Mouse (Mus musculus): ENCODE measurements at regions not wholly inside any gene's neighbourhood (a gene's known extent, or its start where the extent isn't known, plus 50 kb on each side); places are given as distances from the start of the nearest gene placed in this dataset.

DNA sequence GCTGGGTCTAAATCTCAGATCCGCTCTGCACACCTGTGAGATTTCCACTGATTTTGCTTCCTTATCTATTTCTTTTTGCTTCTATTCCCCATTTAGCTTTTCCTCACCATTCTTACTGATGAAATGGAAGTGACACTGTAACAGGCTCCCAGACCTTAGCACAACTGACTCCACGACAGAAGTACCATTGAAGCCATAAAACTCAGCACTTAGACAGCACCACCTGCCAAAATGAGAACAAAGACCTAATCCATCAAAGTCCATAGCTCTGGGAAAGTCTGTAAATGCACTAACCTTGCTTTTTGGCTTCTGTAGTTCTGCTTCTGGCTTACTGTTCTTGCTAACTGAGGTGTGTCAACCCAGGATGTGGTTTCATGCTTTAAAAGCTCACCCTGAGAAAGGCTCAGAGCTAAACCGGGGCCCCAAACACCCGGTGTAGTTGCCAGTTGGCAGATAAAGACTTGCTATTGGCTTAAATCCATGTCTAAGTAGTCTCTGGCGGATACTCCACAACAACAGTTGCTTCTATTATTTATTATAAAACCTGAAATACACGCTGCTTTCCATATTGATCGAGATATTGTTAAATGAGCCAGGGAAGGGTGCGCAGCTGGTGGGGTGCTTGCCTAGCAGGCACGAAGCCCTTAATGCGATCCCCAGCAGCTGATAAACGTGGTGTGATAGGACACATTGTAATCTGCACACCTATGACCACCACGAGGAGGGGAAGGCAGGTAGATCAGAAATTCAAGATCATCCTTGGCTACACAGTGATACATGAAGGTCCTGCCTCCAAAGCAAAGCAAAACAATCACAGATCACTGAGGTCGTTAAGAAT is 414.9 kb upstream of the Hs6st1 start:
- Histone ChIP-seq H3K4me1 (replicated peaks; ENCODE audit: low read depth, low read length) (no peaks in the 10 kb centered on the region), H3K9me3 (ENCODE audit: low read length) (no peaks in the 10 kb centered on the region), H3K27me3 (ENCODE audit: insufficient read depth, low read length) (no peaks in the 10 kb centered on the region), H3K36me3 (ENCODE audit: insufficient read depth, low read length) (no peaks in the 10 kb centered on the region), H3K4me3 (replicated peaks; ENCODE audit: low read length) (no peak overlapping the region)
- TF ChIP-seq CTCF (conservative IDR thresholded peaks at IDR 0.05; ENCODE audit: low read length) (no peak), POU5F1 (IDR thresholded peaks at IDR 0.05; ENCODE audit: borderline replicate concordance, low read length) (no peak)

DNA sequence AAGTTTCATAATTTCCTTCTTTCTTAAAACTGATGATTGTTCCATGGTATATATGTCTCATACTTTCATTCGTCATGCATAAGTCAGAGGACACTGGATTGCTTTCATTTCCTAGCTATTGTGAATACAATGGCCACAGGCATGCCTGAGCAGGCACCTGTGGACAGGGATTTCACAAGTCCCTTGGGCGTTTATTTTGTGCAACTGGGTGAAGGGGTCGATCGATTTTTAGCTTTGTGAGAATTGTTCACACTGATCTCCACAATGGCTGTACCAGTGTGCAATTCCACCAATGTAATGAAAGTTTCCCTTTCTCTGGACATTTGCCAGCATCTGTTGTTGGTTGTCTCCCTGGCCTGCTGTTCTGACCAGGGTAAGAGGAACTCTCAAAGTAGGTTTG is 405.2 kb upstream of the Hs6st1 start:
- Histone ChIP-seq H3K4me3 (replicated peaks; ENCODE audit: low read length) (no peak overlapping the region), H3K36me3 (ENCODE audit: insufficient read depth, low read length) (no peaks in the 10 kb centered on the region), H3K9me3 (ENCODE audit: low read length) (no peaks in the 10 kb centered on the region), H3K27me3 (ENCODE audit: insufficient read depth, low read length) (no peaks in the 10 kb centered on the region), H3K4me1 (replicated peaks; ENCODE audit: low read depth, low read length) (no peaks in the 10 kb centered on the region)
- no peak for TF ChIP-seq NANOG (IDR thresholded peaks at IDR 0.05; ENCODE audit: borderline replicate concordance, low read length)
- no peak for TF ChIP-seq POU5F1 (IDR thresholded peaks at IDR 0.05; ENCODE audit: borderline replicate concordance, low read length)
- TF ChIP-seq CTCF (conservative IDR thresholded peaks at IDR 0.05; ENCODE audit: low read length) = no peak

GRCm38 (mm10) chr1:35673524-35673923 is 394.7 kb upstream of the Hs6st1 start:
- no peaks in the 10 kb centered on the region for H3K27me3 ChIP-seq (ENCODE audit: insufficient read depth, low read length)
- no peak overlapping the region for H3K4me3 ChIP-seq (replicated peaks; ENCODE audit: low read length)
- H3K36me3 ChIP-seq (ENCODE audit: insufficient read depth, low read length) = no peaks in the 10 kb centered on the region
- H3K4me1 ChIP-seq (replicated peaks; ENCODE audit: low read depth, low read length) = peaks cover 12% of the 10 kb centered on the region
- H3K9me3 ChIP-seq (ENCODE audit: low read length) = no peaks in the 10 kb centered on the region
- no peak for TF ChIP-seq NANOG (IDR thresholded peaks at IDR 0.05; ENCODE audit: borderline replicate concordance, low read length)
- TF ChIP-seq POU5F1 (IDR thresholded peaks at IDR 0.05; ENCODE audit: borderline replicate concordance, low read length) = no peak
- no peak for TF ChIP-seq CTCF (conservative IDR thresholded peaks at IDR 0.05; ENCODE audit: low read length)

DNA sequence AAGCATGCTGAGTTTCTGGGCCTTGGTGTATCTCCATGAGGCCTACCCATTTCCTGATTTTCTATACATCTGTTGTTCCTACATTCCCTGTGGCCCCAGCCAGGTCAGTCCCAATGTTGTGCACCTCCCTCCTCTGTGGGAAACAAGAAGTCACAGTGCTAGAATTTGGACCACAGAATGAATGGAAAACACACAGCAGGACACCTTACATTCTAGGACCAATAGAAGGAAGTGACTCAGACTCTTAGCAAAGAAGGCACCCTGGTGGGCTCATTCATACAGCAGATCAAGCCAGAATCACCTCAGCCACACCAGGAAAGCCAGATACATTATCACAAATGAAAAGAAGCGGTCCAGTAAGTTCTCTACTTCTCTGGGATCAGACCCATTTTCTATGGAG is 394.2 kb upstream of the Hs6st1 start:
- Histone ChIP-seq H3K4me1 (replicated peaks; ENCODE audit: low read depth, low read length) (peaks cover 12% of the 10 kb centered on the region), H3K4me3 (replicated peaks; ENCODE audit: low read length) (no peak overlapping the region), H3K27me3 (ENCODE audit: insufficient read depth, low read length) (no peaks in the 10 kb centered on the region), H3K36me3 (ENCODE audit: insufficient read depth, low read length) (no peaks in the 10 kb centered on the region), H3K9me3 (ENCODE audit: low read length) (no peaks in the 10 kb centered on the region)
- TF ChIP-seq NANOG (IDR thresholded peaks at IDR 0.05; ENCODE audit: borderline replicate concordance, low read length) = 0 out of 2 replicates have a peak, but pooled peaks have one; percentile 16
- TF ChIP-seq POU5F1 (IDR thresholded peaks at IDR 0.05; ENCODE audit: borderline replicate concordance, low read length) = no peak
- no peak for TF ChIP-seq CTCF (conservative IDR thresholded peaks at IDR 0.05; ENCODE audit: low read length)

DNA sequence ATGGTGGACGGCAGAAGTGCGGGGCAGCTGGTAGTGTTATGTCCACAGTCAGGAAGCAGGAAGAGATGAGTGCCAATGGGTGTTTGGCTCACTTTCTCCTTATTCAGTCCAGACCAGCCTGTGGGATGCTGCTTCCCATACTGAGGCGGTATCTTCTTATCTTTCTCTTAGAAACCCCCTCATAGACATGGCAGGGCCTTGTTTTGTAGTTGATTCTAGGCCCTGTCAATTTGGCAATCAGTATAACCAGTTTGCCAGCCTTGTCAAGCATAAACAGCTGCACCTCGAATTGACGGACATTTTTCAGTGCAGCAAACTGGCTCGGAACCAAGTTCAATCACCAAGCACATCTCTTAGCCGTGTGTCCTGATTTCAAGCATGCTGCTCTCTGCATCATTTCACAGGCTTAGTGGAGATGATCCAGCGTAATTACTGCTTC is 385.7 kb upstream of the Hs6st1 start:
- H3K4me1 ChIP-seq (replicated peaks; ENCODE audit: low read depth, low read length) = peaks cover 14% of the 10 kb centered on the region
- H3K9me3 ChIP-seq (ENCODE audit: low read length) = no peaks in the 10 kb centered on the region
- no peak overlapping the region for H3K4me3 ChIP-seq (replicated peaks; ENCODE audit: low read length)
- H3K36me3 ChIP-seq (ENCODE audit: insufficient read depth, low read length) = no peaks in the 10 kb centered on the region
- TF ChIP-seq CTCF (conservative IDR thresholded peaks at IDR 0.05; ENCODE audit: low read length) (no peak), POU5F1 (IDR thresholded peaks at IDR 0.05; ENCODE audit: borderline replicate concordance, low read length) (no peak), NANOG (IDR thresholded peaks at IDR 0.05; ENCODE audit: borderline replicate concordance, low read length) (no peak)
- H3K27me3 ChIP-seq (ENCODE audit: insufficient read depth, low read length) = 0 out of 2 replicates have a peak, but pooled peaks cover 3% of the 10 kb centered on the region

DNA sequence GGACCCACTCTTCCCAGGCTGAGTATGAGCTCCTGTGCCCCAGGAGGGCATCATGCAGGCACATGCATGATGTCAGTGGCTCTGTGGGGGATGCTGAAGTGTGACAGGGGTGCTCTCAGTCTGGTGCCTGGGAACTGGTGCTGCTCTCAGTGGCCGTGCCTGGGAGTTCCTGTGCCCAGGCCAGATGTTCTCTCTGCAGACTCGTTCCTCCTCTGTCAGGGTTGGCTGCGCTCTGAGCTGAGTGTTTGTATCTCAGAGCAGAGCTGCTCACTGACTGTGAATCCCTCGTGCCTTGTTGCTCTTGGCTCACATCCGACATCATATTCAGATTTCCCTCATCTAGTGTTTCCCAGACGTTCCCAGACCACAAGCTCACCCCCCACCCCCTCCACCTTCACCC is 382.5 kb upstream of the Hs6st1 start:
- Histone ChIP-seq H3K4me3 (replicated peaks; ENCODE audit: low read length) (no peak overlapping the region), H3K27me3 (ENCODE audit: insufficient read depth, low read length) (0 out of 2 replicates have a peak, but pooled peaks cover 3% of the 10 kb centered on the region), H3K36me3 (ENCODE audit: insufficient read depth, low read length) (no peaks in the 10 kb centered on the region), H3K9me3 (ENCODE audit: low read length) (no peaks in the 10 kb centered on the region), H3K4me1 (replicated peaks; ENCODE audit: low read depth, low read length) (peaks cover 19% of the 10 kb centered on the region)
- TF ChIP-seq POU5F1 (IDR thresholded peaks at IDR 0.05; ENCODE audit: borderline replicate concordance, low read length) (no peak), NANOG (IDR thresholded peaks at IDR 0.05; ENCODE audit: borderline replicate concordance, low read length) (no peak), CTCF (conservative IDR thresholded peaks at IDR 0.05; ENCODE audit: low read length) (no peak)

GRCm38 (mm10) chr1:35694349-35694748 is 373.9 kb upstream of the Hs6st1 start:
- TF ChIP-seq CTCF (conservative IDR thresholded peaks at IDR 0.05; ENCODE audit: low read length) (no peak), POU5F1 (IDR thresholded peaks at IDR 0.05; ENCODE audit: borderline replicate concordance, low read length) (no peak), NANOG (IDR thresholded peaks at IDR 0.05; ENCODE audit: borderline replicate concordance, low read length) (no peak)
- no peak overlapping the region for H3K4me3 ChIP-seq (replicated peaks; ENCODE audit: low read length)
- no peaks in the 10 kb centered on the region for H3K36me3 ChIP-seq (ENCODE audit: insufficient read depth, low read length)
- peaks cover 12% of the 10 kb centered on the region for H3K27me3 ChIP-seq (ENCODE audit: insufficient read depth, low read length)
- H3K9me3 ChIP-seq (ENCODE audit: low read length) = no peaks in the 10 kb centered on the region
- H3K4me1 ChIP-seq (replicated peaks; ENCODE audit: low read depth, low read length) = peaks cover 51% of the 10 kb centered on the region

GRCm38 (mm10) chr1:35694775-35695591 is 373.2 kb upstream of the Hs6st1 start:
- Histone ChIP-seq H3K36me3 (ENCODE audit: insufficient read depth, low read length) (no peaks in the 10 kb centered on the region), H3K4me1 (replicated peaks; ENCODE audit: low read depth, low read length) (peaks cover 51% of the 10 kb centered on the region), H3K4me3 (replicated peaks; ENCODE audit: low read length) (no peak overlapping the region), H3K27me3 (ENCODE audit: insufficient read depth, low read length) (peaks cover 12% of the 10 kb centered on the region), H3K9me3 (ENCODE audit: low read length) (no peaks in the 10 kb centered on the region)
- TF ChIP-seq NANOG (IDR thresholded peaks at IDR 0.05; ENCODE audit: borderline replicate concordance, low read length) (no peak), POU5F1 (IDR thresholded peaks at IDR 0.05; ENCODE audit: borderline replicate concordance, low read length) (no peak), CTCF (conservative IDR thresholded peaks at IDR 0.05; ENCODE audit: low read length) (no peak)

Measured in E14TG2a.4 (cell line).